Mouse (Mus musculus) myocyte (in vitro differentiated cells): ENCODE measurements around the gene Tmem248.

Source experiments
- CEBPB ChIP-seq: IDR thresholded peaks from 2 replicates; pipeline ENCODE4 v1.6.1; 2011; ENCODE audit warnings: mild to moderate bottlenecking, moderate library complexity; ENCODE audit not compliant: poor library complexity, insufficient read depth, severe bottlenecking
- E2F4 ChIP-seq: IDR thresholded peaks from one replicate; pipeline ENCODE4 v1.6.1; 2011; ENCODE audit warnings: mild to moderate bottlenecking, control low read depth, moderate library complexity; ENCODE audit not compliant: insufficient read depth
- MAX ChIP-seq: IDR thresholded peaks from one replicate; pipeline ENCODE4 v1.6.1; 2011; ENCODE audit warnings: low read depth, mild to moderate bottlenecking, control low read depth
- MYOG ChIP-seq, 3 experiments: IDR thresholded peaks; one replicate each; pipeline ENCODE4 v1.6.1; 2011; ENCODE audit warnings: control low read depth in 2 of 3, low read depth in 2 of 3, mild to moderate bottlenecking in 2 of 3; ENCODE audit not compliant: insufficient read length in 2 of 3, control insufficient read depth in 1 of 3, insufficient read depth in 1 of 3
- POLR2A ChIP-seq: IDR thresholded peaks from one replicate; pipeline ENCODE4 v1.6.1; 2011; ENCODE audit warnings: low read depth, mild to moderate bottlenecking, control low read depth, moderate library complexity; ENCODE audit not compliant: insufficient read length
- POLR2AphosphoS2 ChIP-seq: IDR thresholded peaks from one replicate; pipeline ENCODE4 v1.6.1; 2011; ENCODE audit warnings: low read depth, control low read depth; ENCODE audit not compliant: insufficient read length
- SRF ChIP-seq: IDR thresholded peaks from one replicate; pipeline ENCODE4 v1.6.1; 2011; ENCODE audit warnings: low read depth; ENCODE audit not compliant: control insufficient read depth, insufficient read length
- TCF3 ChIP-seq: IDR thresholded peaks from one replicate; pipeline ENCODE4 v1.6.1; 2011; ENCODE audit warnings: low read depth, control low read depth; ENCODE audit not compliant: insufficient read length
- USF1 ChIP-seq: IDR thresholded peaks from one replicate; pipeline ENCODE4 v1.6.1; 2011; ENCODE audit warnings: low read depth, mild to moderate bottlenecking, control low read depth, moderate library complexity

DNA sequence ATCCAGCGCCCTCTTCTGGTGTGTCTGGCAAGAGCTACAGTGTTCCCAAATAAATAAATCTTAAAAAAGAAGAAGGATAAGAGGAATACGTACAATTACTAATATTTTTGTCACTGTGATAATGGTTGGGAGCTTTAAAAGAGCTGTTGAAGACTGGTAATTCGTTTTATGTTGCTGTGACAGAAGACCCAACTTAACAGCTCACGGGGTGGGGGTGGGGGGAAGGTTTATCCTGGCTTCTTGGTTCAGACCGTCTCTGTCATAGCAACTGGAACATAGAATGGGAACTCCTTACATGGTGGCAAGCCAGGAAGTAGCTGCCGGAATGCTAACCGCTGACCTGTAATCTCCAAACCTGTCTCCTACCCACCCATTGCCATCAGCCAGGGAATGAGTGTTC is at the start of gene Tmem248:
- no peak for TF ChIP-seq POLR2A
- no peak for TF ChIP-seq MAX
- TF ChIP-seq SRF = no peak
- peak; percentile 22 for TF ChIP-seq POLR2AphosphoS2
- TF ChIP-seq E2F4 = no peak
- no peak for TF ChIP-seq USF1
- TF ChIP-seq CEBPB = no peak
- TF ChIP-seq MYOG (IDR thresholded peaks at IDR 0.05; ENCODE audit: control insufficient read depth in 1 of 3, insufficient read depth in 1 of 3, insufficient read length in 2 of 3, low read depth in 2 of 3) = no peak
- no peak for TF ChIP-seq TCF3
